Mouse (Mus musculus): ENCODE data around the gene D5Ertd579e.
"Not testable (repeated sequence)": the region's sequence is repeated elsewhere in the genome, so short reads cannot be mapped to it uniquely, and the experiment has no call there.

Gene D5Ertd579e

GRCm38 (mm10) chr5:36691423-36691822 is 4.4 kb downstream of the D5Ertd579e start:
- in situ Hi-C loops (cut with MboI, MseI) = no loop called here

GRCm38 (mm10) chr5:36685170-36685569 is 10.7 kb downstream of the D5Ertd579e start:
- in situ Hi-C loops (cut with MboI, MseI) = loop anchor here (10.0 kb wide), 2 partner anchors 80 to 570 kb away; no protein-coding TSS in a partner anchor

- in situ Hi-C loops (cut with MboI, MseI) = loop anchor here (10.0 kb wide), 2 partner anchors 79 to 569 kb away; no protein-coding TSS in a partner anchor
These were observed 12.2 kb downstream of the D5Ertd579e start for GRCm38 (mm10) chr5:36683586-36683985.

GRCm38 (mm10) chr5:36681219-36681618 is 14.6 kb downstream of the D5Ertd579e start:
- in situ Hi-C loops (cut with MboI, MseI) = loop anchor here (10.0 kb wide), 2 partner anchors 76 to 566 kb away; no protein-coding TSS in a partner anchor

GRCm38 (mm10) chr5:36679918-36680598 is 15.8 kb downstream of the D5Ertd579e start:
- in situ Hi-C loops (cut with MboI, MseI) = loop anchor here (10.0 kb wide), 2 partner anchors 75 to 565 kb away; no protein-coding TSS in a partner anchor

- in situ Hi-C loops (cut with MboI, MseI) = no loop called here
These were observed 17.0 kb downstream of the D5Ertd579e start for GRCm38 (mm10) chr5:36678799-36679198.

- in situ Hi-C loops (cut with MboI, MseI) = no loop called here
These were observed 17.9 kb downstream of the D5Ertd579e start for GRCm38 (mm10) chr5:36677907-36678306.

GRCm38 (mm10) chr5:36675466-36675865 is 20.4 kb downstream of the D5Ertd579e start:
- in situ Hi-C loops (cut with MboI, MseI) = no loop called here

- in situ Hi-C loops (cut with MboI, MseI) = loop anchor here (5.0 kb wide), 1 partner anchor 52 kb away; no protein-coding TSS in a partner anchor
These were observed 21.0 kb downstream of the D5Ertd579e start for GRCm38 (mm10) chr5:36674658-36675433.

- in situ Hi-C loops (cut with MboI, MseI) = loop anchor here (5.0 kb wide), 1 partner anchor 58 kb away; no protein-coding TSS in a partner anchor
These were observed 26.5 kb downstream of the D5Ertd579e start for GRCm38 (mm10) chr5:36669021-36670008.

GRCm38 (mm10) chr5:36668572-36668971 is 27.3 kb downstream of the D5Ertd579e start:
- in situ Hi-C loops (cut with MboI, MseI) = no loop called here

- in situ Hi-C loops (cut with MboI, MseI) = not testable (repeated sequence)
These were observed 27.8 kb downstream of the D5Ertd579e start for GRCm38 (mm10) chr5:36667986-36668385.

- in situ Hi-C loops (cut with MboI, MseI) = no loop called here
These were observed 28.7 kb downstream of the D5Ertd579e start for GRCm38 (mm10) chr5:36667165-36667564.

GRCm38 (mm10) chr5:36666699-36667098 is 29.1 kb downstream of the D5Ertd579e start:
- in situ Hi-C loops (cut with MboI, MseI) = not testable (repeated sequence)

GRCm38 (mm10) chr5:36663329-36663728 is 32.5 kb downstream of the D5Ertd579e start:
- in situ Hi-C loops (cut with MboI, MseI) = loop anchor here (5.0 kb wide), 1 partner anchor 46 kb away; no protein-coding TSS in a partner anchor

GRCm38 (mm10) chr5:36660977-36661760 is 34.7 kb downstream of the D5Ertd579e start:
- in situ Hi-C loops (cut with MboI, MseI) = loop anchor here (5.0 kb wide), 1 partner anchor 44 kb away; no protein-coding TSS in a partner anchor

GRCm38 (mm10) chr5:36625612-36626011 is 70.2 kb downstream of the D5Ertd579e start:
- in situ Hi-C loops (cut with MboI, MseI) = loop anchor here (10.0 kb wide), 1 partner anchor 89 kb away; no protein-coding TSS in a partner anchor

- in situ Hi-C loops (cut with MboI, MseI) = loop anchor here (10.0 kb wide), 1 partner anchor 91 kb away; no protein-coding TSS in a partner anchor
These were observed 72.2 kb downstream of the D5Ertd579e start for GRCm38 (mm10) chr5:36623670-36624069.

GRCm38 (mm10) chr5:36621058-36621449 is 74.8 kb downstream of the D5Ertd579e start:
- in situ Hi-C loops (cut with MboI, MseI) = loop anchor here (10.0 kb wide), 1 partner anchor 94 kb away; no protein-coding TSS in a partner anchor

Data from T-helper 2 cell (primary cell).